Mouse (Mus musculus): ENCODE results near the gene Wasf1. TPM values are rescaled to one million over a fixed set of nuclear protein-coding genes. Genes with fewer than 3 reads are reported as not detected.
A peak's percentile ranks its signal among the peaks of the same experiment; 100 is the strongest.

Gene Wasf1
- polyA plus RNA-seq, 1 experiment from 2014 or later = 9.6 TPM

GRCm38 (mm10) chr10:40937569-40937968 is 54.3 kb downstream of the Wasf1 start:
- Histone ChIP-seq H3K27ac (no peak overlapping the region), H3K4me3 (no peak overlapping the region), H3K27me3 (no peaks in the 10 kb centered on the region), H3K9me3 (replicated peaks) (no peaks in the 10 kb centered on the region), H3K4me1 (replicated peaks) (no peaks in the 10 kb centered on the region), H3K4me2 (no peak overlapping the region), H3K36me3 (peaks cover 4% of the 10 kb centered on the region; the same call in 1 of the 2 replicates), H3K9ac (no peak overlapping the region)
- ATAC-seq (replicated peaks; ENCODE audit: insufficient number of reproducible peaks, insufficient read depth, low FRiP score, low read depth) = no peak
- WGBS = 90% methylated on average over 20 of the region's 20 CpGs

GRCm38 (mm10) chr10:40942688-40943087 is 59.4 kb downstream of the Wasf1 start:
- Histone ChIP-seq H3K9me3 (replicated peaks) (no peaks in the 10 kb centered on the region), H3K27ac (no peak overlapping the region), H3K36me3 (no peaks in the 10 kb centered on the region), H3K4me2 (no peak overlapping the region), H3K9ac (no peak overlapping the region), H3K4me3 (no peak overlapping the region), H3K27me3 (no peaks in the 10 kb centered on the region), H3K4me1 (replicated peaks) (no peaks in the 10 kb centered on the region)
- 78% methylated on average over 4 of the region's 4 CpGs for WGBS
- ATAC-seq (replicated peaks; ENCODE audit: insufficient number of reproducible peaks, insufficient read depth, low FRiP score, low read depth) = no peak

GRCm38 (mm10) chr10:40950176-40950575 is 66.9 kb downstream of the Wasf1 start:
- no peak overlapping the region for H3K4me2 ChIP-seq
- H3K4me1 ChIP-seq (replicated peaks) = peaks cover 6% of the 10 kb centered on the region
- H3K9me3 ChIP-seq (replicated peaks) = no peaks in the 10 kb centered on the region
- no peaks in the 10 kb centered on the region for H3K27me3 ChIP-seq
- H3K36me3 ChIP-seq = no peaks in the 10 kb centered on the region
- no peak overlapping the region for H3K9ac ChIP-seq
- no peak for ATAC-seq (replicated peaks; ENCODE audit: insufficient number of reproducible peaks, insufficient read depth, low FRiP score, low read depth)
- no peak overlapping the region for H3K27ac ChIP-seq
- WGBS = 53% methylated on average over 3 of the region's 3 CpGs
- H3K4me3 ChIP-seq = no peak overlapping the region

DNA sequence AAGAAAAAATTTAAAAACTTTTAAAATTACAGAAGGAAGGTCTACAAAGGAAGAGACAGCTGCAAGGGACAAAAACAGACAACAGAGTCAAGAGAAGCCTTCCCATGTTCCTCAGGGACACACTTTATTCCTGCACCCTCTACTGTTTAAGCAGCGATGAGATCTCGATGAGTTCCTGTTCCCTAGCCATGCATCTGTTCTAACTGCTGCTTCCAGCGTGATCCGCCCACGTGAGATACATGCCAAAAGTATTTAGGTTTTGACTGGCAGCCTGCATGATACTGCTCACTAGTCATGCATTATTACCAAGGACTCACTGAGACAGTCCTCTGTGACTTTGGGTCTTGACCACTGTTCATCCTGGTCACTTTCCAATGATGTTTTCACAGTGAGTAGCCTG is 72.9 kb downstream of the Wasf1 start:
- Histone ChIP-seq H3K9me3 (replicated peaks) (no peaks in the 10 kb centered on the region), H3K4me3 (no peak overlapping the region), H3K27me3 (no peaks in the 10 kb centered on the region), H3K36me3 (no peaks in the 10 kb centered on the region), H3K9ac (no peak overlapping the region), H3K27ac (no peak overlapping the region), H3K4me2 (no peak overlapping the region), H3K4me1 (replicated peaks) (no peaks in the 10 kb centered on the region)
- WGBS = 80% methylated on average over 5 of the region's 5 CpGs
- no peak for ATAC-seq (replicated peaks; ENCODE audit: insufficient number of reproducible peaks, insufficient read depth, low FRiP score, low read depth)

DNA sequence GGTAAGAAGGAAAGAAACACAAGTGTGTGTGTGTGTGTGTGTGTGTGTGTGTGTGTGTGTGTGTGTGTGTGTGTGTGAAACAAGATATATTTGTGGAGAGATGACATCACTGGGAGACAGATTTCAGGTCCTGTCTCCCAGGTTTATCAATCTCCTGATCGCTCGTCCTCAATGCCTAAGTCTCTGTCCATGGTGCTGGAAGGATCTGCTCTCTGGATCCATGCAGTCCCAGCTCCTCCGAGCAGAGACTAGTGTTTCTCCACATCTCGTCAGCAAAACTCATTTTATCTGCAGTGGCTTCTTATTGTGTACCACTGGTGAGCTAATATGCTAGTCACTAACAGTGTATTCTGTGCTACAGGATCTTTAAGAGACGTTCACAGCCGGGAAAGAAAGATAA is 78.1 kb downstream of the Wasf1 start:
- ATAC-seq (replicated peaks; ENCODE audit: insufficient number of reproducible peaks, insufficient read depth, low FRiP score, low read depth) = no peak
- no peak overlapping the region for H3K4me2 ChIP-seq
- 43% methylated on average over 6 of the region's 6 CpGs for WGBS
- no peak overlapping the region for H3K4me3 ChIP-seq
- no peaks in the 10 kb centered on the region for H3K27me3 ChIP-seq
- H3K9ac ChIP-seq = no peak overlapping the region
- H3K27ac ChIP-seq = no peak overlapping the region
- no peaks in the 10 kb centered on the region for H3K36me3 ChIP-seq
- no peaks in the 10 kb centered on the region for H3K4me1 ChIP-seq (replicated peaks)
- H3K9me3 ChIP-seq (replicated peaks) = no peaks in the 10 kb centered on the region

GRCm38 (mm10) chr10:40962008-40962407 is 78.7 kb downstream of the Wasf1 start:
- H3K4me1 ChIP-seq (replicated peaks) = no peaks in the 10 kb centered on the region
- ATAC-seq (replicated peaks; ENCODE audit: insufficient number of reproducible peaks, insufficient read depth, low FRiP score, low read depth) = no peak
- no peak overlapping the region for H3K4me2 ChIP-seq
- H3K9me3 ChIP-seq (replicated peaks) = no peaks in the 10 kb centered on the region
- H3K27me3 ChIP-seq = no peaks in the 10 kb centered on the region
- no peaks in the 10 kb centered on the region for H3K36me3 ChIP-seq
- H3K4me3 ChIP-seq = no peak overlapping the region
- H3K27ac ChIP-seq = no peak overlapping the region
- WGBS = 80% methylated on average over 4 of the region's 4 CpGs
- H3K9ac ChIP-seq = no peak overlapping the region

DNA sequence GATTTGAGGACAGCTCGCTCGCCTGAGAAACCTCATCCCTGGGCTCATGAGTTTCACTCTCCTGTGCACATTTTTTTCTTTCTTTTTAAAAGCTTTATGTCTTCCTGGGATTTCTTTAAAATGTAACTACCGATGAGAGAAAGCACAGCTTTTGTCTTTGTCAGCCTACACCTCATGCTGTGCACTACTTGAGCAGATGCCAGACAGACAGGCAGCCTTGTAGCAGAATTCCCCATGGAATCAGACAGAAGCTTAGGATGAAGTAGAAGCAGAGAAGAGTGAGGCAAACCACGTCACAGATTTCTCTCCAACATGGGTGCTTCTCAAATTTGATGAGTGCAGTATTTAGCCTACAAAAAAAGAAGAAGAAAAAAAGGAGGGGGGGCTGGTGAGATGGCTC is 81.3 kb downstream of the Wasf1 start:
- H3K9ac ChIP-seq = no peak overlapping the region
- no peaks in the 10 kb centered on the region for H3K36me3 ChIP-seq
- no peak overlapping the region for H3K4me3 ChIP-seq
- H3K27me3 ChIP-seq = no peaks in the 10 kb centered on the region
- no peaks in the 10 kb centered on the region for H3K9me3 ChIP-seq (replicated peaks)
- ATAC-seq (replicated peaks; ENCODE audit: insufficient number of reproducible peaks, insufficient read depth, low FRiP score, low read depth) = no peak
- H3K4me1 ChIP-seq (replicated peaks) = 0 out of 2 replicates have a peak, but pooled peaks cover 4% of the 10 kb centered on the region
- no peak overlapping the region for H3K27ac ChIP-seq
- WGBS = 50% methylated on average over 4 of the region's 4 CpGs
- no peak overlapping the region for H3K4me2 ChIP-seq

GRCm38 (mm10) chr10:40968551-40968950 is 85.3 kb downstream of the Wasf1 start:
- 65% methylated on average over 8 of the region's 8 CpGs for WGBS
- Histone ChIP-seq H3K9ac (no peak overlapping the region), H3K27ac (no peak overlapping the region), H3K4me2 (no peak overlapping the region), H3K27me3 (no peaks in the 10 kb centered on the region), H3K9me3 (replicated peaks) (no peaks in the 10 kb centered on the region), H3K36me3 (no peaks in the 10 kb centered on the region), H3K4me3 (no peak overlapping the region), H3K4me1 (replicated peaks) (0 out of 2 replicates have a peak, but pooled peaks cover 6% of the 10 kb centered on the region)
- no peak for ATAC-seq (replicated peaks; ENCODE audit: insufficient number of reproducible peaks, insufficient read depth, low FRiP score, low read depth)

GRCm38 (mm10) chr10:40969372-40970033 is 86.2 kb downstream of the Wasf1 start:
- Histone ChIP-seq H3K4me2 (peak overlapping the region; percentile 57), H3K4me1 (replicated peaks) (0 out of 2 replicates have a peak, but pooled peaks cover 6% of the 10 kb centered on the region), H3K9me3 (replicated peaks) (no peaks in the 10 kb centered on the region), H3K36me3 (no peaks in the 10 kb centered on the region), H3K9ac (no peak overlapping the region), H3K27ac (no peak overlapping the region), H3K27me3 (no peaks in the 10 kb centered on the region), H3K4me3 (peak overlapping the region; percentile 38)
- ATAC-seq (replicated peaks; ENCODE audit: insufficient number of reproducible peaks, insufficient read depth, low FRiP score, low read depth) = peak; percentile 55; the same call in 1 of the 2 replicates
- 10% methylated on average over 16 of the region's 16 CpGs for WGBS

- H3K9me3 ChIP-seq (replicated peaks) = no peaks in the 10 kb centered on the region
- 79% methylated on average over 12 of the region's 12 CpGs for WGBS
- H3K4me3 ChIP-seq = no peak overlapping the region
- no peaks in the 10 kb centered on the region for H3K36me3 ChIP-seq
- H3K27me3 ChIP-seq = no peaks in the 10 kb centered on the region
- 0 out of 2 replicates have a peak, but pooled peaks cover 6% of the 10 kb centered on the region for H3K4me1 ChIP-seq (replicated peaks)
- H3K9ac ChIP-seq = no peak overlapping the region
- H3K4me2 ChIP-seq = no peak overlapping the region
- no peak for ATAC-seq (replicated peaks; ENCODE audit: insufficient number of reproducible peaks, insufficient read depth, low FRiP score, low read depth)
- H3K27ac ChIP-seq = no peak overlapping the region
Observed at GRCm38 (mm10) chr10:40970601-40971245, 87.4 kb downstream of the Wasf1 start.

DNA sequence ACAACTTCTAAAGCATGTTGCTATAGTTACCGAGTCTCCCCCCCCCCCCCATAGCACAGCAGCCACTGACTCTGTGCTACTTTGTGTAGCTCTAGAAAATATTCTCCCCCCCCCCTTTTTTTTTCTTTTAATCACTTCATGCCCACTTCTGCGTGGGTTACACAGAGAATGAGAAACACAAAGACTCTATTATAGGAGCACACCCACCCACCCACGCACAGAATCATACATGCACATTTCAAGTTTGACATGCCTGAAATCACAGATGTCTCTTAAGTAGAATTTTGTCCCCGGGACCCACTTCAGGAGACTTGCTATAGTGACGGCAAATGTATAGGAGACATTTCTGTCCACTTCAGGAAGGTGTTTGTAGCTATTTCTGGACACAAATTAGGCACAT is 88.0 kb downstream of the Wasf1 start:
- no peak for ATAC-seq (replicated peaks; ENCODE audit: insufficient number of reproducible peaks, insufficient read depth, low FRiP score, low read depth)
- Histone ChIP-seq H3K4me1 (replicated peaks) (0 out of 2 replicates have a peak, but pooled peaks cover 6% of the 10 kb centered on the region), H3K27me3 (no peaks in the 10 kb centered on the region), H3K9me3 (replicated peaks) (no peaks in the 10 kb centered on the region), H3K4me2 (no peak overlapping the region), H3K36me3 (no peaks in the 10 kb centered on the region), H3K4me3 (no peak overlapping the region), H3K27ac (no peak overlapping the region), H3K9ac (no peak overlapping the region)
- 71% methylated on average over 5 of the region's 5 CpGs for WGBS

DNA sequence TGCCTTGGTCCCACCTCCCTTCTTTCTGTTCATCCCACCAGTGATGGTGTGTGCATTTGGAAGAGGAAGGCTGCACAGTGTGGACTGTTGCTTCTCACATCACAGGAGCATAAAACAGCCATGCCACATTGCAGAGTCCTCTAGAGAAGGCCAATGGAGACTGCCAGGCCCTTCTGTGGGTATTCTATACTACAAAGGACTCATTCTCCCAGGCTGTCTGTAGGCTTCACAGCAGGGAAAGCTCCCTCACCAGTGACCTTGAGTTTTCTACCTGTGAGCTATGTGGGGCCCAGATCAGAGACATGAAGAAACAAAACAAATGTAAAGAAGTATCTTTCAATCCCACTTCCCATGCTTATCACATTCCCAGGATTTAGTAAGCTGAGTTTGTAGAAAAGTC is 100.5 kb downstream of the Wasf1 start:
- Histone ChIP-seq H3K9me3 (replicated peaks) (no peaks in the 10 kb centered on the region), H3K4me2 (no peak overlapping the region), H3K9ac (no peak overlapping the region), H3K4me1 (replicated peaks) (no peaks in the 10 kb centered on the region), H3K27ac (no peak overlapping the region), H3K36me3 (no peaks in the 10 kb centered on the region), H3K4me3 (no peak overlapping the region), H3K27me3 (no peaks in the 10 kb centered on the region)
- ATAC-seq (replicated peaks; ENCODE audit: insufficient number of reproducible peaks, insufficient read depth, low FRiP score, low read depth) = no peak

Measured in heart, embryonic 15.5 days (tissue).